Mouse (Mus musculus) kidney, postnatal 0 days (tissue): Measurements from ENCODE around the gene Phka1. TPM values are rescaled to one million over a fixed set of nuclear protein-coding genes. Genes with fewer than 3 reads are reported as not detected.
A peak's percentile ranks its signal among the peaks of the same experiment; 100 is the strongest.

ENCODE experiments used
- ATAC-seq: fragments of 200-750 bp; cut with Nextera tagmentation; replicated peaks from 2 replicates; pipeline ENCODE4 v1.8.0; 2017; ENCODE audit warnings: low read depth, moderate number of reproducible peaks, moderate TSS enrichment, moderate library complexity; ENCODE audit not compliant: low FRiP score
- DNase-seq: peaks from one replicate; pipeline ENCODE4 v3.0.0-alpha.2; 2016; ENCODE audit warnings: low spot score
- H3K27ac ChIP-seq: fragments of 300-500 bp; sonication (generic); 2 replicates; pipeline ENCODE4 v1.5.1; 2014; ENCODE audit warnings: mild to moderate bottlenecking
- H3K27me3 ChIP-seq: fragments of 300-500 bp; sonication (generic); 2 replicates; pipeline ENCODE4 v1.6.1; 2014; ENCODE audit warnings: low read length, mixed read lengths; ENCODE audit not compliant: insufficient read depth
- H3K36me3 ChIP-seq: fragments of 300-500 bp; sonication (generic); 2 replicates; pipeline ENCODE4 v1.6.1; 2014; ENCODE audit warnings: low read length, mixed read lengths; ENCODE audit not compliant: insufficient read depth
- H3K4me1 ChIP-seq: fragments of 300-500 bp; sonication (generic); replicated peaks from 2 replicates; pipeline ENCODE4 v1.6.1; 2014; ENCODE audit warnings: antibody characterized with exemption, low read length, mixed read lengths; ENCODE audit not compliant: insufficient read depth
- H3K4me2 ChIP-seq: fragments of 300-500 bp; sonication (generic); 2 replicates; pipeline ENCODE4 v1.6.1; 2014; ENCODE audit warnings: mild to moderate bottlenecking, low read length, moderate library complexity, mixed read lengths
- H3K4me3 ChIP-seq: fragments of 300-500 bp; sonication (generic); replicated peaks from 2 replicates; pipeline ENCODE4 v1.5.1; 2014; ENCODE audit warnings: low read depth, low read length
- H3K9ac ChIP-seq: fragments of 300-500 bp; sonication (generic); 2 replicates; pipeline ENCODE4 v1.6.1; 2014; ENCODE audit warnings: low read depth, low read length
- H3K9me3 ChIP-seq: fragments of 300-500 bp; sonication (generic); replicated peaks from 2 replicates; pipeline ENCODE4 v1.6.1; 2016; ENCODE audit warnings: low read length, inconsistent platforms, mixed read lengths
- CTCF ChIP-seq: IDR thresholded peaks from 2 replicates; pipeline ENCODE4 v1.5.1; 2016; ENCODE audit warnings: antibody characterized with exemption, low read depth, mild to moderate bottlenecking, moderate library complexity
- WGBS: fragments of 180-500 bp; shearing (Covaris S2); extraction: QIAGEN DNeasy Blood & Tissue Kit; methylation state at CpG from one replicate; pipeline ENCODE4 v1.1.7; 2014; 5-methylcytosine and 5-hydroxymethylcytosine counted together
- polyA plus RNA-seq: library from polyadenylated mRNA; unstranded; fragments of >200 nt; fragmentation: Nextera tagmentation; extraction: Ambion mirVana; gene quantifications from 2 replicates; pipeline ENCODE4 v1.2.1, GENCODE M21; 2015

Gene Phka1
- polyA plus RNA-seq, 1 experiment from 2014 or later: 4.0 TPM

DNA sequence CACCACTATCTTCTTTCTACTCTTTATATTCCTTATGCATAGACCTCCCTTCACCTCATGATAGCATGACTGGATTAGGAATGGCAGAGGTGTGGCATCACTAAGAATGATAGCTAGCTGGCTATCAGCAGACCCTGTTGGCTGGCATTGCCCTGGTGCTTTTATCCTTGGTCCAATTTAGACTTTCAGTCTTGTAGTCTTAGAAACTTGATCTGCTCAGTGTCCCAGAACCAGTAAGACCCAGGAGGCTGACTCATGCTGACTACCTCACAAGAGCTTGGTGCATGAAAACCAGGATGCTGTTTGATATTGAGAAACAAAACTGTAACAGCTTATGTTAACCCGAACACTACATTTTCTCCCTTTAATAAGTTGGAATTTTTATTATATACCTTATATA lies 1.6 kb upstream of the Phka1 start:
- no peak overlapping the region for H3K4me2 ChIP-seq
- no peaks in the 10 kb centered on the region for H3K27me3 ChIP-seq
- WGBS: 90% methylated on average over 1 of the region's 1 CpGs
- H3K9me3 ChIP-seq: no peaks in the 10 kb centered on the region
- TF ChIP-seq CTCF: no peak
- no peaks in the 10 kb centered on the region for H3K4me1 ChIP-seq
- no peak overlapping the region for H3K4me3 ChIP-seq
- DNase-seq: no peak
- H3K36me3 ChIP-seq: no peaks in the 10 kb centered on the region
- H3K9ac ChIP-seq: no peak overlapping the region
- no peak overlapping the region for H3K27ac ChIP-seq
- no peak for ATAC-seq

DNA sequence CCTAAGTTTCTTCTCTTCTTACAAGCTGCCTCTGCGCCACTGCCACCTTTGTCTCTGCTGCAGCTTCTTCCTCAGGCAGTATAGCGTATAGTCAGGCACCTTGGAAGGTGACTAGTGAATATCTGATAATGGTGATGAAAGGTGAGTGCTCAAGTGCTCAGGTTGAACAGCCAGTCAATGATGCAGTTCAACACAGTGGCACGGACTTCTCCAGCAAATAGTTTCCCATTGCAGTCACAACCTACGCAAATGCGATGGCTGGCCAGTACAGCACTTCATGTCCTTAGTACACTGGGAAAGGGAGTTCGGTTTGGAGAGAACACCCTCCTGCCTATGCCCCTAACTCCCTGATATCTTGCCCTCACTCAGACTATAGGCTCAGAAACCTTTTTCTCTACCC lies 1.1 kb upstream of the Phka1 start:
- DNase-seq (no peak), ATAC-seq (no peak)
- Histone ChIP-seq H3K27me3 (no peaks in the 10 kb centered on the region), H3K36me3 (no peaks in the 10 kb centered on the region), H3K4me3 (peak overlapping the region; percentile 52; the same call in 1 of the 2 replicates), H3K9ac (no peak overlapping the region), H3K9me3 (no peaks in the 10 kb centered on the region), H3K4me2 (peak overlapping the region; percentile 56), H3K4me1 (no peaks in the 10 kb centered on the region), H3K27ac (no peak overlapping the region)
- no peak for TF ChIP-seq CTCF
- WGBS: 56% methylated on average over 6 of the region's 6 CpGs

DNA sequence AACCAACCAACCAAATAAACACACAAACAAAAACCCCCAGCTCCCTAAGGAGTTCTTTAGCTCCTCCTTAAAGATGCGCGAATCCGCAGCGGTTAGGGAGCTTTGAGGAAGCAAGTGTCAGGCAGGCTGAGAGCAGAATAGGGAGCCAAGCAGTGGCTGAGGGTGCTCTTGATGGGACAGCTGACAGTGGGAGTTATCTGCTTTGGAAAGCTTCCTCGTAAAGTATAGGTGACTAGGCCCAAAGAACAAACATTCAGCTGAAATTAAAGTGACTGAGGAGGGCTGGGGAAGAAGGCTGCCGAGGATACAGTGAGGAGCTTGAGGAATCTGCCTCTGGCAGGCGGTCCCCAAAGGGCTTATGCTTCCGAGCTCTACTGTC lies 516 bp upstream of the Phka1 start:
- Histone ChIP-seq H3K4me2 (peak overlapping the region; percentile 56), H3K4me3 (peak overlapping the region; percentile 52), H3K27me3 (no peaks in the 10 kb centered on the region), H3K4me1 (no peaks in the 10 kb centered on the region), H3K9ac (peak overlapping the region; percentile 58), H3K9me3 (no peaks in the 10 kb centered on the region), H3K27ac (no peak overlapping the region; the same call in 1 of the 2 replicates), H3K36me3 (no peaks in the 10 kb centered on the region)
- WGBS: 26% methylated on average over 8 of the region's 8 CpGs
- peak; percentile 17 for DNase-seq
- peak; percentile 54; the same call in 1 of the 2 replicates for ATAC-seq
- TF ChIP-seq CTCF: no peak

DNA sequence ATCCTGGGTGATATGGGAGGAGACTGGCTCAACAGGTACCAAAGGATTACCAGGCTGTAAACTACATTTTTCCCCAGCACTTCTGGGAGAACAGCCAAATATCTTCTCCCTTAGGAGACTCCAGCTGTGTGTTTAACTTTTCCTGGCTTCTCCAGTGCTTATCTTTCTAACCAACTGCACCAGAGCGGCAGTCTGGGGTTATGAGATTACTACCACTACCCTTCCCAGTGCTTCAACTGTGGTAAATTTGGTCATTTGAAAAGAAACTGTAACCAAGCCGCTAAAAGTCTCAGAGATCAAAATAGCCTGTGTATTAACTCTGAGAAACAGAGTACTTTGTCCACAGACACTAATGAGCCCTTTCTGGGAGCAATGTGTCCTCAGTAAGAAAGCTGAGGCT lies 42.8 kb downstream of the Phka1 start:
- DNase-seq: no peak
- no peaks in the 10 kb centered on the region for H3K27me3 ChIP-seq
- no peaks in the 10 kb centered on the region for H3K4me1 ChIP-seq
- H3K36me3 ChIP-seq: no peaks in the 10 kb centered on the region
- H3K4me3 ChIP-seq: no peak overlapping the region
- TF ChIP-seq CTCF: no peak
- no peak overlapping the region for H3K9ac ChIP-seq
- H3K27ac ChIP-seq: no peak overlapping the region
- ATAC-seq: no peak
- WGBS: 69% methylated on average over 2 of the region's 2 CpGs
- H3K9me3 ChIP-seq: no peaks in the 10 kb centered on the region
- H3K4me2 ChIP-seq: no peak overlapping the region

DNA sequence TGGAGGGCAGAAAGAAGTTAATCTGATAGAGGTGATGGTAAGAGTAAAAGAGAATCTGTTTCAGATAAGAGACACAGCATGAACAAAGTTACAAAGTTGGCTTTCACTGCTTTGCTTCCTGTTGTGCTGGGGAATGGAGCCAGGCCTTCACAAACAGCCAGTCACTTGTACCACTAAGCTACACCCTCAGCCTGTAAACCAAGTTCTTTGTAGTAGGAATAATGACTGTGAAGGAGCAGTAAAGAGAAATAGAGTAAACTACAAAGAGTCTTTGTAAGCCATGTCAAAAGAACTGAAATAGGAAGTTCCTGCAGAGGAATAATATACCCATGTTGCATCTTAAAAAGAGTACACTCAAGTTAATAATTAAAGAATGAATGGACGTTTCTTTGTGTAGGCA lies 55.5 kb downstream of the Phka1 start:
- Histone ChIP-seq H3K27me3 (no peaks in the 10 kb centered on the region), H3K4me2 (no peak overlapping the region), H3K4me1 (no peaks in the 10 kb centered on the region), H3K9me3 (no peaks in the 10 kb centered on the region), H3K4me3 (no peak overlapping the region), H3K27ac (no peak overlapping the region), H3K36me3 (no peaks in the 10 kb centered on the region), H3K9ac (no peak overlapping the region)
- WGBS: 49% methylated on average over 1 of the region's 1 CpGs
- no peak for DNase-seq
- no peak for ATAC-seq
- no peak for TF ChIP-seq CTCF

DNA sequence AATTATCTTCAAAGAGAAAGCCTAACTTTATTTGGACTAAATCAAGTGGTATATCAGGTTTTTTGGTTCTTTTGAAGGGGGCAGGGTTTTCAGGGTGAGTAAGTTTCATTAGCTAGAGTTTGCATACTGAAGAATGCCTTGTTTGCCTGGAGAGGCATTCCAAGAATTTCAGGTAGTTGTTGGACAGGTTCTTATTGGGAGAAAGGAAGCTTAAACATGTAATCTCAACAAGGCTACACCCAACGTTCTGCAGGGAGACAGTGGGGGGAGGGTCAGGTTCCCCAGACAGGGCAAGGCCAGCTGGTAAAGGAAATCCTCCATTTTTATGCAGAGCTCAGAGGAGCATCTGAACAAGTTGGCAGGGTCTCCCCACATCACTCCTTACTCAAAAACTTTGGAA lies 72.9 kb downstream of the Phka1 start:
- Histone ChIP-seq H3K36me3 (no peaks in the 10 kb centered on the region), H3K4me1 (no peaks in the 10 kb centered on the region), H3K27me3 (no peaks in the 10 kb centered on the region), H3K9ac (no peak overlapping the region), H3K27ac (no peak overlapping the region), H3K4me2 (no peak overlapping the region), H3K9me3 (no peaks in the 10 kb centered on the region), H3K4me3 (no peak overlapping the region)
- ATAC-seq: no peak
- no peak for DNase-seq
- no peak for TF ChIP-seq CTCF
- 11% methylated on average over 1 of the region's 1 CpGs for WGBS

DNA sequence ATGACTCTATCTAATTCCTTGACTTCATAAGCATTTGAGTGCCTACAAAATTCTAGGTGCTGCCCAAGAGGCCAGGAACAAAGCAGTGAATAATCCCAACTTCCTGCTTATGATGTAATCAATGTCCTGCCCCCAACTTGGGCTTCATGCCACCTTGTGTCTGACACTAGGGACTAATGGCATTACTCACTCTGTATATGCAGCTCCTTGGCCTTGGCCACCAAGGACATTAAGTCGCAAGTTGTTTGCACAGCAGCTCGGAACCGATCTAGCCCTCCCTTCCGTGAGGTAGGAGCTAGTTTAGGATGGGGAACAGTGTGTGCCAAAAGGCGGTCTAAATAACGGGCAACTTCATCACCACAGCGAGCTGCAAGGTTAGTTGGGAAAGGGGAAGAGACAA lies 87.1 kb downstream of the Phka1 start:
- H3K9me3 ChIP-seq: no peaks in the 10 kb centered on the region
- no peak overlapping the region for H3K4me2 ChIP-seq
- H3K4me1 ChIP-seq: no peaks in the 10 kb centered on the region
- no peaks in the 10 kb centered on the region for H3K36me3 ChIP-seq
- H3K9ac ChIP-seq: no peak overlapping the region
- H3K27ac ChIP-seq: no peak overlapping the region
- no peak overlapping the region for H3K4me3 ChIP-seq
- TF ChIP-seq CTCF: no peak
- 93% methylated on average over 7 of the region's 7 CpGs for WGBS
- DNase-seq (no peak), ATAC-seq (no peak)
- H3K27me3 ChIP-seq: no peaks in the 10 kb centered on the region
